Mouse (Mus musculus) kidney, adult 11 months (tissue): ENCODE measurements around the gene Tpp1.

Experiments
- DNase-seq: peaks from one replicate; pipeline ENCODE4 v3.0.0; 2022

Gene Tpp1

DNA sequence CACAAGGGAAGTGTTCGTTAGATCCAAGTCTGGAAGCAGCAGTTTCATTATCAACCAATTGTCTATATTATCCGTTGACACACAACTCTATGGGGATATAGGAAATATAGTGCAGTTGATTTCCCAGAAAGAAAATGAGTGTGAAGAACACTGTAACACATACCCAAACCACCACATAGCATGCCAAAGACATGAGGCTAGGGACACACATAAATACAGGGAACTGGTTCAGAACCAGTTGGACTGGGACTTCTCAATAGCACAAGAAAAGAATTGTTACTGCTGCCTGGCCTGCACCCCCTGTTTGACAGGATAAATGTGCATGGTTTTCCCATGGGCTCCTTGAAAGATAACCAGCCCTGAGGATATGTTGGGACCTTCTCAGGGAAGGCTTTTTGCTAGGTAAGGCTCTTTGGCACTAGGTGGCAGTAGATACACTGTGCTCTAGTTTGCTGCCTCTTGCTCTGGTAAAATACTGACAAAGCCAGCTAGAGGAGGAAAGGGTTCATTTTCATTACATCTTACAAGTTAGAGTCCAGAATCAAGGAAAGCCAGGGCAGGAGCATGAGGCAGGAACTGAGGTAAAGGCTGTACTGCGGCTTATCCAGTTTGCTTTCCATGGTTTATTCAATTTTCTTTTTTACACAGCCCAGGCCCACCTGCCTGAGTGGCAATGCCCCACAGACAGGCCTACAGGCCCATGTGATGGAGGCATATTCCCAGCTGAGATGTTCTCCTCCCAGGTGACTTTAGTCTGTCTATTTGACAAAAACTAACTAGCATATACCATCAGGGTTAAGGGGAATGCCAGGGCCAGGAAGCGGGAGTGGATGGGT is 25.7 kb downstream of the Tpp1 start:
- peak; percentile 41 for DNase-seq

DNA sequence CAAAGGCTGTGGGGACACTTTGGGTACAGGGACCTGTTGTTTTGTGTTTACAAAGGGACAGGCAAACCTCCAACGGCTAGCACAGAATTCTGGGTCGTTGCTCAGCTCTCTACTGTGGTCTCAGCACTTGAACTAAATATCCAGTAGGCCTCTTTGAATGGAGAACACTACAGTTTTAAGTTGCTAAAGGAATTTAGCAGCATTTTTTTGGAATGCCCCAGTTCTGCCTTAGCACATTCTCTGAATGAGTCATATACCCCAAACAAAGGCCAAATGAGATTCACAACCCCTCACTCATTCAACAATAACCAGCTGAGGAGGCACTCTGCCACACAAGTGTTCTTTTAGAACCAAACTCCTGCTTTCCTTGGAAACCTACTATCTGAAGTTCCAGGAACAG is 30.1 kb downstream of the Tpp1 start:
- no peak for DNase-seq

- DNase-seq, result no peak
These were observed 36.7 kb downstream of the Tpp1 start for GRCm38 (mm10) chr7:105715366-105715765.

DNA sequence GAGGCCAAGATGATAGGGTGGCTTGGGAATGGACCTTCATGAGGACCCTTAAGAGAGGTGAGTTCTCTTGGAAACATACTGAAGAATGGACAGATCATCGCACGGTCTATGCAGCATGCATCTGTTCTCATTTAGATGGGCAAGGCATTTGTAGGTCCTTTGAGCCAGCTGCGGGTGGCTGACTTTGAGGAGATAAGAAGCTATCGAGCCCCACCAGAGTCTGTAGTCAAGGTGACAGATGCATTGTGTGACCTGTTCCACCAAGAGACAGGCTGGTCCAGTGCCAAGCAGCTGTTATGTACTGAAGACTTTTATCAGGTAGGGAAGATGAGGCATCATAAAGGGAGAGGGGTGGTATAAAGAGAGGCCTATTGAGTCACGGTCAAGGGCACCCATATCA is 43.3 kb downstream of the Tpp1 start:
- no peak for DNase-seq

- no peak for DNase-seq
These were observed 48.2 kb downstream of the Tpp1 start for GRCm38 (mm10) chr7:105703816-105704215.

GRCm38 (mm10) chr7:105703184-105703583 is 48.9 kb downstream of the Tpp1 start:
- no peak for DNase-seq
